Mouse (Mus musculus) urinary bladder, postnatal 10 days (tissue): Measurements from ENCODE around the gene Slc8a2.

Experiments used
- DNase-seq: peaks from one replicate; pipeline ENCODE4 v3.0.0; 2022; ENCODE audit warnings: low spot score

Slc8a2 gene

GRCm38 (mm10) chr7:16172141-16172581, 42.5 kb downstream of the Slc8a2 start:
- DNase-seq = no peak

GRCm38 (mm10) chr7:16172586-16173140, 43.0 kb downstream of the Slc8a2 start:
- DNase-seq = no peak

- DNase-seq = no peak
Observed at GRCm38 (mm10) chr7:16173146-16173545, 43.5 kb downstream of the Slc8a2 start.

- no peak for DNase-seq
Observed at GRCm38 (mm10) chr7:16174597-16175541, 45.2 kb downstream of the Slc8a2 start, which contains the start of gene Meis3. Gene Meis3 (plus strand): TSS chr7:16175090.

- DNase-seq = no peak
Observed at GRCm38 (mm10) chr7:16175542-16175931, 45.9 kb downstream of the Slc8a2 start.

- no peak for DNase-seq
Observed at GRCm38 (mm10) chr7:16178114-16178513, 48.5 kb downstream of the Slc8a2 start.

- DNase-seq = no peak
Observed at GRCm38 (mm10) chr7:16183663-16184062, 54.0 kb downstream of the Slc8a2 start.

GRCm38 (mm10) chr7:16187494-16187893, 57.9 kb downstream of the Slc8a2 start:
- no peak for DNase-seq

GRCm38 (mm10) chr7:16192315-16192714, 62.7 kb downstream of the Slc8a2 start:
- DNase-seq = peak; percentile 45

- DNase-seq = no peak
Observed at GRCm38 (mm10) chr7:16193702-16194101, 64.1 kb downstream of the Slc8a2 start.

GRCm38 (mm10) chr7:16196616-16197015, 67.0 kb downstream of the Slc8a2 start:
- no peak for DNase-seq

- no peak for DNase-seq
Observed at GRCm38 (mm10) chr7:16197166-16197565, 67.5 kb downstream of the Slc8a2 start.

- no peak for DNase-seq
Observed at GRCm38 (mm10) chr7:16198540-16198939, 68.9 kb downstream of the Slc8a2 start.

GRCm38 (mm10) chr7:16201136-16201535, 71.5 kb downstream of the Slc8a2 start:
- no peak for DNase-seq

- no peak for DNase-seq
Observed at GRCm38 (mm10) chr7:16202756-16203504, 73.3 kb downstream of the Slc8a2 start.

- no peak for DNase-seq
Observed at GRCm38 (mm10) chr7:16203505-16203903, 73.9 kb downstream of the Slc8a2 start.

GRCm38 (mm10) chr7:16204791-16205190, 75.2 kb downstream of the Slc8a2 start:
- DNase-seq = no peak

GRCm38 (mm10) chr7:16207076-16207475, 77.5 kb downstream of the Slc8a2 start:
- DNase-seq = no peak

GRCm38 (mm10) chr7:16207496-16207895, 77.9 kb downstream of the Slc8a2 start:
- no peak for DNase-seq

GRCm38 (mm10) chr7:16208781-16209665, 79.4 kb downstream of the Slc8a2 start:
- DNase-seq = no peak
